Mouse (Mus musculus) liver, adult 2 months (tissue): Measurements from ENCODE around the gene Zfp13.

ENCODE experiments used
- CTCF ChIP-seq: fragments of 200-500 bp; IDR thresholded peaks from 2 replicates; pipeline ENCODE4 v1.5.1; 2011; ENCODE audit warnings: low read depth, low read length, control low read depth
- POLR2A ChIP-seq: fragments of 200-500 bp; IDR thresholded peaks from 2 replicates; pipeline ENCODE4 v1.6.1; 2011; ENCODE audit warnings: low read length, control low read depth; ENCODE audit not compliant: insufficient read depth; ENCODE audit errors: extremely low read depth

DNA sequence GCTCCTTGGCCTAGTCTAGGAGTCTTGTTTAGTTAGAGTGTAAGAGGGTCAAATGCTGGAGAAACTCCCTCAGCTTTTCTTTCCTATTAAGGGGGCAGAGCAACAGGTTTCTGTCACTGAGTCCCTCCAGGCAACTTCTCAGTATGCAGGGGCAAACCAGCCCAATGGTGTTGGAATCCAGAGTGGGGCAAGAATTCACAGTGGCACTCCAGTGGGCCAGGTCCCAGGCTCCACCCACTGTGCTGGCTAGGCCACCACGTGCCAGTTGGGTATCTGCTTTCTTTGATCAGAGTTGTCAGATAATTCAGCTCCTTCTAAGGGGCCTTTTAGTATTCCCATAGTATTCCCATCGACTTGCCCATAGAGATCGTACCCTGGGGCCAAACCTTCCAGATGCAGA is 59.2 kb downstream of the Zfp13 start:
- TF ChIP-seq CTCF (no peak), POLR2A (no peak)
